Mouse (Mus musculus): ENCODE measurements at regions not wholly inside any gene's neighbourhood (a gene's known extent, or its start where the extent isn't known, plus 50 kb on each side); places are given as distances from the start of the nearest gene placed in this dataset.

GRCm38 (mm10) chr2:39299290-39299689, 73.0 kb upstream of the Ppp6c start:
- TF ChIP-seq EP300 (IDR thresholded peaks at IDR 0.05; ENCODE audit: low read depth) = no peak
- peak; percentile 16; the same call in 1 of the 2 replicates for TF ChIP-seq CTCF (IDR thresholded peaks at IDR 0.05; ENCODE audit: low read depth)

Data from liver, postnatal 0 days (tissue).